Mouse (Mus musculus): Measurements from ENCODE around the gene Fbxo47. TPM values are rescaled to one million over a fixed set of nuclear protein-coding genes. Genes with fewer than 3 reads are reported as not detected.
A peak's percentile ranks its signal among the peaks of the same experiment; 100 is the strongest.

Fbxo47 gene
- total and polyA plus RNA-seq, 3 experiments: 0.73 to 1.2 TPM; not detected in 1

DNA sequence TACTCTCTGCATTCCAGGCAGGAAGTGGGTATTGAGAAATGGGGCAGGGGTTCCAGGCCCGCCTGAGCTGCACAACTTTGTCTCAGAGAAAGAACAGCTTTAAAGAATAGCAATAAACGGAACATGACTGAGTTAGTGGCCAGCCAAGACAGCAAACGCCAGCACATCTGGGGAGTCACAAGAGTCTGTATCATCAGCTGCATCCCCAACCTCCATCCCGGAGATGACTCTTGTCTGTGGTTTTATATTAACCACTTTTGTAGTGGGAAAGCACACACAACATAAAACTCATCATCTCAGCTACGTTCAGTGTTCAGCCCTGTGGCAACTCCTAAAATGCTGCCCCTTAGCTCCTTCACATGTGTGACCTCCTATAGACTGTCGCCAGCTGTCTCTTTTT, 17.9 kb upstream of the Fbxo47 start:
- H3K27ac ChIP-seq (ENCODE audit: control insufficient read depth, low read depth, low read length): no peak overlapping the region
- peaks cover 0 to 8% of the 10 kb centered on the region in 2 experiments; a peak in 2 of 4 replicates for H3K4me1 ChIP-seq (ENCODE audit: control insufficient read depth in 1 of 2, insufficient read depth in 2 of 2, low read length in 2 of 2)
- H3K27me3 ChIP-seq (ENCODE audit: control insufficient read depth in 1 of 2, insufficient read depth in 2 of 2, low read length in 2 of 2): no peaks in the 10 kb centered on the region
- peaks cover 0 to 2% of the 10 kb centered on the region in 2 experiments; a peak in 2 of 4 replicates for H3K36me3 ChIP-seq (ENCODE audit: control insufficient read depth in 1 of 2, insufficient read depth in 2 of 2, low read length in 2 of 2)
- no peak overlapping the region for H3K9ac ChIP-seq (ENCODE audit: control insufficient read depth, low read depth, low read length, poor library complexity, severe bottlenecking)
- no peak for DNase-seq (ENCODE audit: low read depth, low spot score)
- no peaks in the 10 kb centered on the region for H3K79me2 ChIP-seq (ENCODE audit: control insufficient read depth, insufficient read depth, low read length, poor library complexity)
- no peak overlapping the region for H3K4me3 ChIP-seq (ENCODE audit: control insufficient read depth in 1 of 2, insufficient read depth in 1 of 2, low read depth in 2 of 2, low read length in 2 of 2)
- H3K9me3 ChIP-seq (replicated peaks; ENCODE audit: insufficient read depth, low read length): no peaks in the 10 kb centered on the region
- no peak for TF ChIP-seq GABPA (IDR thresholded peaks at IDR 0.05; ENCODE audit: low read depth, low read length)
- TF ChIP-seq TCF12 (IDR thresholded peaks at IDR 0.05; ENCODE audit: low read depth, low read length): no peak
- no peak for TF ChIP-seq HCFC1 (IDR thresholded peaks at IDR 0.05; ENCODE audit: low read depth, low read length)
- no peak for TF ChIP-seq NRF1 (IDR thresholded peaks at IDR 0.05; ENCODE audit: insufficient read depth, low read depth, low read length, poor library complexity, severe bottlenecking)
- TF ChIP-seq TBP (IDR thresholded peaks at IDR 0.05; ENCODE audit: low read depth, low read length): no peak

- Histone ChIP-seq H3K27ac (ENCODE audit: control insufficient read depth, low read depth, low read length) (no peak overlapping the region), H3K79me2 (ENCODE audit: control insufficient read depth, insufficient read depth, low read length, poor library complexity) (no peaks in the 10 kb centered on the region), H3K4me1 (ENCODE audit: control insufficient read depth in 1 of 2, insufficient read depth in 2 of 2, low read length in 2 of 2) (peaks cover 2 to 9% of the 10 kb centered on the region in 2 experiments), H3K27me3 (ENCODE audit: control insufficient read depth in 1 of 2, insufficient read depth in 2 of 2, low read length in 2 of 2) (no peaks in the 10 kb centered on the region; a peak in 1 of 4 replicates), H3K9ac (ENCODE audit: control insufficient read depth, low read depth, low read length, poor library complexity, severe bottlenecking) (no peak overlapping the region), H3K9me3 (replicated peaks; ENCODE audit: insufficient read depth, low read length) (no peaks in the 10 kb centered on the region), H3K36me3 (ENCODE audit: control insufficient read depth in 1 of 2, insufficient read depth in 2 of 2, low read length in 2 of 2) (peaks cover 0 to 4% of the 10 kb centered on the region in 2 experiments; a peak in 2 of 4 replicates), H3K4me3 (ENCODE audit: control insufficient read depth in 1 of 2, insufficient read depth in 1 of 2, low read depth in 2 of 2, low read length in 2 of 2) (no peak overlapping the region)
- DNase-seq (ENCODE audit: low read depth, low spot score): peak; percentile 94
- TF ChIP-seq ZC3H11A (IDR thresholded peaks at IDR 0.05; ENCODE audit: low read depth, low read length): peak; percentile 100
- TF ChIP-seq MAZ (IDR thresholded peaks at IDR 0.05; ENCODE audit: low read depth, low read length): peak; percentile 82
- TF ChIP-seq ZMIZ1 (IDR thresholded peaks at IDR 0.05; ENCODE audit: low read depth, low read length): 0 out of 2 replicates have a peak, but pooled peaks have one; percentile 32
- peak; percentile 99 for TF ChIP-seq RCOR1 (IDR thresholded peaks at IDR 0.05; ENCODE audit: low read depth, low read length)
- TF ChIP-seq MXI1 (IDR thresholded peaks at IDR 0.05; ENCODE audit: low read depth, low read length): peak; percentile 48; the same call in 1 of the 2 replicates
- no peak for TF ChIP-seq KAT2A (conservative IDR thresholded peaks at IDR 0.05; ENCODE audit: low read depth, low read length)
- peak; percentile 49; the same call in 1 of the 2 replicates for TF ChIP-seq GATA1 (IDR thresholded peaks at IDR 0.05; ENCODE audit: low read depth, low read length)
- TF ChIP-seq JUND (IDR thresholded peaks at IDR 0.05; ENCODE audit: low read depth, low read length): no peak
- TF ChIP-seq CTCF (IDR thresholded peaks at IDR 0.05 in 2 of 3, conservative IDR thresholded peaks at IDR 0.05 in 1 of 3; ENCODE audit: control insufficient read depth in 1 of 3, insufficient read depth in 1 of 3, low read depth in 2 of 3, low read length in 3 of 3, poor library complexity in 1 of 3, severe bottlenecking in 1 of 3): peak in 2 of 3 experiments; percentile 85 to 86; a peak in 5 of 6 replicates
- peak; percentile 100 for TF ChIP-seq RAD21 (IDR thresholded peaks at IDR 0.05; ENCODE audit: low read depth, low read length)
- TF ChIP-seq MAX (IDR thresholded peaks at IDR 0.05; ENCODE audit: low read length): 0 out of 2 replicates have a peak, but pooled peaks have one; percentile 17
- TF ChIP-seq MYC (IDR thresholded peaks at IDR 0.05; ENCODE audit: low read depth, low read length): peak; percentile 79
- 0 out of 2 replicates have a peak, but pooled peaks have one; percentile 42 for TF ChIP-seq ZNF384 (IDR thresholded peaks at IDR 0.05; ENCODE audit: low read depth, low read length)
- TF ChIP-seq HCFC1 (IDR thresholded peaks at IDR 0.05; ENCODE audit: low read depth, low read length): peak; percentile 45; the same call in 1 of the 2 replicates
- no peak for TF ChIP-seq USF1 (IDR thresholded peaks at IDR 0.05; ENCODE audit: low read depth, low read length)
- TF ChIP-seq BHLHE40 (IDR thresholded peaks at IDR 0.05; ENCODE audit: borderline replicate concordance, low read depth, low read length): peak; percentile 51
- TF ChIP-seq UBTF (IDR thresholded peaks at IDR 0.05; ENCODE audit: borderline replicate concordance, insufficient read depth, low read depth, low read length): no peak
- no peak for TF ChIP-seq NELFE (IDR thresholded peaks at IDR 0.05; ENCODE audit: low read depth, low read length)
- TF ChIP-seq USF2 (IDR thresholded peaks at IDR 0.05; ENCODE audit: borderline replicate concordance in 1 of 2, insufficient read depth in 1 of 2, low read depth in 1 of 2, low read length in 2 of 2): no peak
- peak; percentile 64; the same call in 1 of the 2 replicates for TF ChIP-seq TBP (IDR thresholded peaks at IDR 0.05; ENCODE audit: low read depth, low read length)
- TF ChIP-seq TCF12 (IDR thresholded peaks at IDR 0.05; ENCODE audit: low read depth, low read length): no peak
- TF ChIP-seq SMC3 (IDR thresholded peaks at IDR 0.05; ENCODE audit: low read depth, low read length): peak; percentile 100
- no peak for TF ChIP-seq CHD2 (IDR thresholded peaks at IDR 0.05; ENCODE audit: low read length)
- TF ChIP-seq POLR2AphosphoS2 (IDR thresholded peaks at IDR 0.05; ENCODE audit: low read length): no peak
- no peak for TF ChIP-seq ETS1 (IDR thresholded peaks at IDR 0.05; ENCODE audit: low read depth, low read length)
- TF ChIP-seq E2F4 (IDR thresholded peaks at IDR 0.05; ENCODE audit: borderline replicate concordance, low read depth, low read length): no peak
- no peak for TF ChIP-seq POLR2AphosphoS5 (IDR thresholded peaks at IDR 0.05; ENCODE audit: borderline replicate concordance, low read depth, low read length)
- TF ChIP-seq MAFK (IDR thresholded peaks at IDR 0.05; ENCODE audit: borderline replicate concordance, low read depth, low read length): no peak
- no peak for TF ChIP-seq GABPA (IDR thresholded peaks at IDR 0.05; ENCODE audit: low read depth, low read length)
Observed at GRCm38 (mm10) chr11:97899822-97900221, 15.9 kb upstream of the Fbxo47 start.

Data from MEL (cell line).